Comparison of ENCODE assay signal across 7 mouse cellular contexts in the genomic region with DNA sequence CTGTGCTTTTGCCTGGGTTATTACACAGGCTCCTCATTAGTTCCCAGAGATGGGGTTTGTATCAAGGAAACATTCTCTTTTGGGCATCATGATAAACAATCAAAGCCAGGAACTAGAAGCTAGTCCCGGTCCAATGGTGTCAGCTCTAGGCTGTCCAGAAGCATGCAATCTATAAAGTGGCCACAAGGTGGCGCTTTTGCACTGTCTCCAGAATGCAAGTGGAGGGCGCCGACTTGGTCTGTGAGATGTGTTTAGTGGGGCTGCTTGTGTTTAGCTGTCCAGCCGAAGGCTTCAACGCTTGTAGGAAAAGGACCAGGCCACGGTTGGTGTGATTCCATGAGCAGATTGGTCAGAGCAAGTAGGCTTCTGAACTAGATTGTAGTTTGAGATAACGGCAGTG. TPM values are rescaled to one million over a fixed set of nuclear protein-coding genes. Genes with fewer than 3 reads are reported as not detected.
DNase-seq lines count a peak whose midpoint lies in the region; ATAC-seq and TF ChIP-seq lines count a peak whose summit lies in the region.

No protein-coding gene starts in this region.

- ATAC-seq in intestine, postnatal 0 days, result peak; percentile 51; the same call in 1 of the 2 replicates
- ATAC-seq in midbrain, embryonic 15.5 days (replicated peaks), result peak; percentile 85

- no peaks in the 10 kb centered on the region for H3K27me3 ChIP-seq in intestine, postnatal 0 days (replicated peaks; ENCODE audit: control insufficient read depth, insufficient read depth, low read length)
- no peaks in the 10 kb centered on the region; the same call in 1 of the 2 replicates for H3K27me3 ChIP-seq in midbrain, embryonic 15.5 days (replicated peaks)

- no peaks in the 10 kb centered on the region for H3K4me1 ChIP-seq in intestine, postnatal 0 days (replicated peaks; ENCODE audit: control insufficient read depth, insufficient read depth, low read length)
- no peaks in the 10 kb centered on the region for H3K4me1 ChIP-seq in midbrain, embryonic 15.5 days

- no peaks in the 10 kb centered on the region for H3K36me3 ChIP-seq in intestine, postnatal 0 days (ENCODE audit: control insufficient read depth, insufficient read depth)
- no peaks in the 10 kb centered on the region for H3K36me3 ChIP-seq in midbrain, embryonic 15.5 days (replicated peaks)

- H3K4me3 ChIP-seq in gastrocnemius, adult 2 months, result no peak overlapping the region
- H3K4me3 ChIP-seq in intestine, postnatal 0 days (ENCODE audit: low read depth, low read length), result no peak overlapping the region
- H3K4me3 ChIP-seq in midbrain, embryonic 15.5 days, result no peak overlapping the region

- no peaks in the 10 kb centered on the region for H3K9me3 ChIP-seq in intestine, postnatal 0 days (ENCODE audit: control insufficient read depth)
- no peaks in the 10 kb centered on the region for H3K9me3 ChIP-seq in midbrain, embryonic 15.5 days

- no peak overlapping the region for H3K4me2 ChIP-seq in intestine, postnatal 0 days (replicated peaks; ENCODE audit: low read depth)
- no peak overlapping the region for H3K4me2 ChIP-seq in midbrain, embryonic 15.5 days

- H3K27ac ChIP-seq in gastrocnemius, adult 2 months, result no peak overlapping the region
- H3K27ac ChIP-seq in intestine, postnatal 0 days (ENCODE audit: low read depth, low read length), result no peak overlapping the region
- no peak overlapping the region for H3K27ac ChIP-seq in midbrain, embryonic 15.5 days

- WGBS in intestine, postnatal 0 days, result 16% methylated on average over 8 of the region's 8 CpGs
- WGBS in midbrain, embryonic 15.5 days, result 18% methylated on average over 8 of the region's 8 CpGs

- intact Hi-C loops in gastrocnemius, adult 2 months (cut with DNase I), result loop anchor here (1.0 to 5.0 kb wide), 3 partner anchors 48 to 149 kb away; no protein-coding TSS in a partner anchor
- intact Hi-C loops in left cerebral cortex, postnatal 25 days (cut with DNase I), result loop anchor here (1.0 kb wide), 2 partner anchors 143 to 150 kb away; no protein-coding TSS in a partner anchor

- TF ChIP-seq CTCF in gastrocnemius, adult 2 months (IDR thresholded peaks at IDR 0.05), result peak; percentile 98
- TF ChIP-seq CTCF in intestine, postnatal 0 days (IDR thresholded peaks at IDR 0.05; ENCODE audit: low read depth), result peak; percentile 95

- peak; percentile 68 for DNase-seq in adrenal gland, adult 2 months
- DNase-seq in cerebellum, postnatal 4 days (ENCODE audit: low spot score in 2 of 2), result peak; percentile 92 to 93
- DNase-seq in gastrocnemius, adult 2 months, result peak; percentile 85
- DNase-seq in left cerebral cortex, postnatal 25 days (ENCODE audit: low spot score in 2 of 2), result peak; percentile 88
- peak; percentile 36 to 71 for DNase-seq in spleen, postnatal 10 days (ENCODE audit: low spot score in 2 of 2)

- no peak overlapping the region for H3K9ac ChIP-seq in intestine, postnatal 0 days (ENCODE audit: low read depth, low read length)
- no peak overlapping the region for H3K9ac ChIP-seq in midbrain, embryonic 15.5 days

RNA-seq across cellular contexts. Expression of a gene that starts 16.9 kb away (rescaled TPM):
- total RNA-seq in adrenal gland, adult 2 months (2021), result 10 to 100 TPM; 49.3 to 65.0 TPM
- polyA plus RNA-seq in adrenal gland, adult 2 months (2012; rRNA removed), result 55.9 and 59.6 TPM in 2 replicates
- 10 to 100 TPM; 30.7 to 35.6 TPM for total RNA-seq in gastrocnemius, adult 2 months (2021)
- 19.3 and 19.4 TPM in 2 replicates for polyA plus RNA-seq in intestine, postnatal 0 days (2015; fragmentation: Nextera tagmentation; extraction: Ambion mirVana)
- 100 to 1,000 TPM; 130 to 158 TPM for total RNA-seq in left cerebral cortex, postnatal 25 days (2021)
- 16.4 and 22.7 TPM in 2 replicates for polyA plus RNA-seq in midbrain, embryonic 15.5 days (2015; fragmentation: Nextera tagmentation; extraction: Ambion mirVana)

RNA-seq across cellular contexts. Expression of a gene that starts 27.5 kb away (rescaled TPM):
- not detected for total RNA-seq in adrenal gland, adult 2 months (2021)
- not detected in 2 replicates for polyA plus RNA-seq in adrenal gland, adult 2 months (2012; rRNA removed)
- not detected for total RNA-seq in gastrocnemius, adult 2 months (2021)
- not detected in 2 replicates for polyA plus RNA-seq in intestine, postnatal 0 days (2015; fragmentation: Nextera tagmentation; extraction: Ambion mirVana)
- under 1 TPM; 0.18 to 0.34 TPM for total RNA-seq in left cerebral cortex, postnatal 25 days (2021)
- polyA plus RNA-seq in midbrain, embryonic 15.5 days (2015; fragmentation: Nextera tagmentation; extraction: Ambion mirVana), result 3.9 and 6.1 TPM in 2 replicates
